Mouse (Mus musculus): ENCODE measurements around the gene Hist1h1d. TPM values are rescaled to one million over a fixed set of nuclear protein-coding genes. Genes with fewer than 3 reads are reported as not detected.
A peak's percentile ranks its signal among the peaks of the same experiment; 100 is the strongest.
"Not testable (repeated sequence)": the region's sequence is repeated elsewhere in the genome, so short reads cannot be mapped to it uniquely, and the experiment has no call there.

Hist1h1d gene
- polyA plus RNA-seq, 1 experiment, result 1.9 TPM

DNA sequence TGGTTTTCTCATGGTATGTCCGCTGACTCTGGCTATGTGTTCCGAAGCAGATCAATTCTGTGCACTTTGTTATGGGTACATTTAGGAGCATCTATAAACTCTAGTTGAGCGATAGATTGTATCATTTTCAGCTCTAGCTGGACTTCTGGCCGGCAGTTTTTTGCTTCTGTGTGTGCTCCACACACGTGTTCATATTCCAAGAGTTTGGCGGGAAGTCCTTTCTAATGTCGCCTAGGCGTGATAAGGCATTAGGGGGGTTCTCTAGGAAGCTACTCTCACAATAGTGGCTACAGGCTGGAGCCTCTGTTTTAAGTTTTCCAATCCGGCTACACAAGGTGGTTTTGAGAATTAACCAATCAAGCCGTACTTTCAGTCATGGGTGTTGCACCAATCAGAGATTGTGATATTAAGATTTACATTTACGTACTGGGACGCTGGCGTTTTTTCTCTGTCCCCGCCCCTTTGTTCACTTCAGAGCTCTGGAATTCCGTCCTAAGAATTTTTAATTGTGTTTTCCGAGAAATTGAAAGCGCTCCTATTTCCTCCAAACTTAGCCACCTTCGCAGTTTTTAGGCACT lies 2.9 kb downstream of the Hist1h1d start:
- no peaks in the 10 kb centered on the region for H3K4me1 ChIP-seq (replicated peaks; ENCODE audit: control insufficient read depth, insufficient read depth, low read length)
- WGBS, result 0% methylated on average over 18 of the region's 18 CpGs
- H3K4me3 ChIP-seq (ENCODE audit: control insufficient read depth, insufficient read depth, low read length), result peak overlapping the region; percentile 86
- H3K36me3 ChIP-seq (ENCODE audit: control insufficient read depth, insufficient read depth, low read length), result no peaks in the 10 kb centered on the region
- H3K27ac ChIP-seq (ENCODE audit: control insufficient read depth, insufficient read depth, low read length), result peak overlapping the region; percentile 99
- no peak for TF ChIP-seq CTCF (IDR thresholded peaks at IDR 0.05; ENCODE audit: borderline replicate concordance, control insufficient read depth, extremely low read depth, insufficient read depth, low read length, poor library complexity)
- TF ChIP-seq POLR2A (IDR thresholded peaks at IDR 0.05; ENCODE audit: control insufficient read depth, extremely low read depth, insufficient read depth, low read length, poor library complexity), result no peak
- peak; percentile 71 for DNase-seq
- H3K27me3 ChIP-seq (ENCODE audit: control insufficient read depth, insufficient read depth, low read length), result no peaks in the 10 kb centered on the region

GRCm38 (mm10) chr13:23556906-23557305 lies 3.8 kb downstream of the Hist1h1d start:
- TF ChIP-seq POLR2A (IDR thresholded peaks at IDR 0.05; ENCODE audit: control insufficient read depth, extremely low read depth, insufficient read depth, low read length, poor library complexity) (no peak), CTCF (IDR thresholded peaks at IDR 0.05; ENCODE audit: borderline replicate concordance, control insufficient read depth, extremely low read depth, insufficient read depth, low read length, poor library complexity) (no peak)
- no peak overlapping the region for H3K4me3 ChIP-seq (ENCODE audit: control insufficient read depth, insufficient read depth, low read length)
- WGBS, result 81% methylated on average over 3 of the region's 3 CpGs

DNA sequence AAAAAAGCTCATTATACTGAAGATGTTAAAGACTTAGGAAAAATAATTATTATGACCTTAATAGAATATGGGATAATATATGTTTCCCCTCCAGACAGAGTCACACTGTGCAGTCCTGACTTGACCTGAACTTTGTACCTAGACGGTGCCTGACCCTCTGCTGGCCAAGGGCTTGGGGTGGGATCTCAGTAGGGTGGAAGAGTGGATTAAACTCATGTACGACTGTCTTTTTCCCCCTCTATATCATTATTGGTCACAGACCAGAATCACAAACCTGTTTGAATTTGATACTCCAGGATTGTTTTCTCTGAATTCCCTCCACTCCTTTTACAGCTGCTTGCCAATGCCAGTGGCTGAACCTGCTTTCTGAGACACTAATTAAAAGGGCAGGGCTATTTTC lies 7.6 kb downstream of the Hist1h1d start:
- H3K27ac ChIP-seq (ENCODE audit: control insufficient read depth, insufficient read depth, low read length); H3K4me3 ChIP-seq (ENCODE audit: control insufficient read depth, insufficient read depth, low read length); H3K4me1 ChIP-seq (replicated peaks; ENCODE audit: control insufficient read depth, insufficient read depth, low read length); H3K27me3 ChIP-seq (ENCODE audit: control insufficient read depth, insufficient read depth, low read length); H3K36me3 ChIP-seq (ENCODE audit: control insufficient read depth, insufficient read depth, low read length); DNase-seq: not testable (repeated sequence)
- WGBS, result 65% methylated on average over 2 of the region's 2 CpGs

More at GRCm38 (mm10) chr13:23556906-23557305, 3.8 kb downstream of the Hist1h1d start:
- no peaks in the 10 kb centered on the region for H3K27me3 ChIP-seq (ENCODE audit: control insufficient read depth, insufficient read depth, low read length)
- DNase-seq, result no peak
- no peaks in the 10 kb centered on the region for H3K36me3 ChIP-seq (ENCODE audit: control insufficient read depth, insufficient read depth, low read length)
- no peak overlapping the region for H3K27ac ChIP-seq (ENCODE audit: control insufficient read depth, insufficient read depth, low read length)
- H3K4me1 ChIP-seq (replicated peaks; ENCODE audit: control insufficient read depth, insufficient read depth, low read length), result no peaks in the 10 kb centered on the region

DNA sequence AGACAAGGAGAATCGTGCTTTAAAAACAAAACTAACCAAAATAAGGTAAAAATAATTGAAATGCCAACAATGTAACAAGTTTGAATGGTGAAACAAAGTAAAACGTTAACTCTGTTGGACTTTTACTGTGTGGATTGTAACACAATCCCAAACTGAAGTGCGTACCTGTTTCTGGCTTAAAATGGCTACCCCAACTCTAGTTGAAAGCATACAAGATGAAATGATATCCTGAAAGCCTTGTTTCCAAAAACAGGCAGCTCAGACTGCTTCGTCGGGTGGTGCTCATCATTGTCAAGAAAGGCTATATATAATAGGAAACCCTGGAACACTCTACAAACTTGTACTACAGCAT lies 8.4 kb downstream of the Hist1h1d start:
- WGBS, result 0% methylated on average over 2 of the region's 5 CpGs
- not testable (repeated sequence) for H3K4me1 ChIP-seq (replicated peaks; ENCODE audit: control insufficient read depth, insufficient read depth, low read length); DNase-seq; H3K36me3 ChIP-seq (ENCODE audit: control insufficient read depth, insufficient read depth, low read length); H3K27me3 ChIP-seq (ENCODE audit: control insufficient read depth, insufficient read depth, low read length)
- peak overlapping the region; percentile 50; the same call in 1 of the 2 replicates for H3K27ac ChIP-seq (ENCODE audit: control insufficient read depth, insufficient read depth, low read length)
- 0 out of 2 replicates have a peak overlapping the region, but pooled peaks have one; percentile 52 for H3K4me3 ChIP-seq (ENCODE audit: control insufficient read depth, insufficient read depth, low read length)

GRCm38 (mm10) chr13:23561883-23562659 lies 9.0 kb downstream of the Hist1h1d start, which contains the start of gene Hist1h3e:
Gene Hist1h3e, minus strand, starts transcription at chr13:23562369.
- under 1% methylated on average over 62 of the region's 67 CpGs for WGBS
- Histone ChIP-seq H3K4me3 (ENCODE audit: control insufficient read depth, insufficient read depth, low read length) (peak within 1 kb of the TSS; percentile 52), H3K27ac (ENCODE audit: control insufficient read depth, insufficient read depth, low read length) (peak within 1 kb of the TSS; percentile 79)
- DNase-seq, result peak; percentile 88
- peak; percentile 91 for TF ChIP-seq POLR2A (IDR thresholded peaks at IDR 0.05; ENCODE audit: control insufficient read depth, extremely low read depth, insufficient read depth, low read length, poor library complexity)
- not testable (repeated sequence) for H3K27me3 ChIP-seq (ENCODE audit: control insufficient read depth, insufficient read depth, low read length); H3K4me1 ChIP-seq (replicated peaks; ENCODE audit: control insufficient read depth, insufficient read depth, low read length); H3K36me3 ChIP-seq (ENCODE audit: control insufficient read depth, insufficient read depth, low read length)

DNA sequence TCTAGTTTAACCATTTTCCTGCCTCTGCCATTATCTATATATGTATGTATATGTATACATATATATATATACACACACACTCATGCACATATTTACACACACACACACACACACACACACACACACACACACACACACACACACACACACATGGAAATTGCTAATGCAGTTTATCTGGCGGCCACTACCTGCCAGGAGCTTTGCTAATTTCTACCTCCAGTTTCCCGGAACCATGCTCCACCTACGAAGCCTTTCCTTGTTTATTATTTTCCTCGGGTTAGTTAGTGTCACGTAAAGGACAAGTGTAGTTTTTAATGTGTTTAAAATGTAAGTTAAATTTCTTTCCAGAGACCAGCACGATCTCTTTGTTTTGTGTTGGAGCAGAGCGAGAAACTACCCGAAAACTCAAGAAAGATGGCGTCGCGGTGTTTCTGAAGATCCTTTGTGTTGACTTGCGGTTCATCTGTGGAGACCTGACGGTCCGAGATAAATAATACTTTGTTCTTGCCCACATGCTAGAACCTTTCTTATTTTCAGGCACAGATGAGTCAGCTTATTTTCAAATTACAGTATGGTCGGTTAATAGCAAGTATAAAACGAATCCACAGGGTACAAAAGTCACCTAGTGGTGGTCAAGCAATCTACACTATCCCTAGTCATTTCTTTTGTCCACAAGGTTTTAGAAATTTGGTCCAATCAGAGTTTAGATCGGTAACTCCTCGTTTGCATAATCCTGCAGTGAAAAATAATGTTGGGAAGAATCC lies 9.8 kb downstream of the Hist1h1d start:
- TF ChIP-seq POLR2A (IDR thresholded peaks at IDR 0.05; ENCODE audit: control insufficient read depth, extremely low read depth, insufficient read depth, low read length, poor library complexity), result no peak
- TF ChIP-seq CTCF (IDR thresholded peaks at IDR 0.05; ENCODE audit: borderline replicate concordance, control insufficient read depth, extremely low read depth, insufficient read depth, low read length, poor library complexity), result no peak
- Histone ChIP-seq H3K27ac (ENCODE audit: control insufficient read depth, insufficient read depth, low read length) (peak overlapping the region; percentile 79), H3K36me3 (ENCODE audit: control insufficient read depth, insufficient read depth, low read length) (no peaks in the 10 kb centered on the region), H3K4me1 (replicated peaks; ENCODE audit: control insufficient read depth, insufficient read depth, low read length) (no peaks in the 10 kb centered on the region), H3K4me3 (ENCODE audit: control insufficient read depth, insufficient read depth, low read length) (no peak overlapping the region), H3K27me3 (ENCODE audit: control insufficient read depth, insufficient read depth, low read length) (no peaks in the 10 kb centered on the region)
- DNase-seq, result no peak
- 3% methylated on average over 18 of the region's 18 CpGs for WGBS

Measured in thymus, adult 2 months (tissue).